Mouse (Mus musculus) heart, adult 2 months (tissue): ENCODE measurements around the gene Uba7.

Experiments
- CTCF ChIP-seq: fragments of 200-600 bp; IDR thresholded peaks from 2 replicates; pipeline ENCODE4 v1.8.1; 2022; ENCODE audit warnings: antibody characterized with exemption, mild to moderate bottlenecking, moderate library complexity
- POLR2A ChIP-seq: fragments of 200-500 bp; IDR thresholded peaks from 2 replicates; pipeline ENCODE4 v1.6.1; 2011; ENCODE audit warnings: mild to moderate bottlenecking, low read depth, low read length, control low read depth; ENCODE audit not compliant: insufficient read depth

DNA sequence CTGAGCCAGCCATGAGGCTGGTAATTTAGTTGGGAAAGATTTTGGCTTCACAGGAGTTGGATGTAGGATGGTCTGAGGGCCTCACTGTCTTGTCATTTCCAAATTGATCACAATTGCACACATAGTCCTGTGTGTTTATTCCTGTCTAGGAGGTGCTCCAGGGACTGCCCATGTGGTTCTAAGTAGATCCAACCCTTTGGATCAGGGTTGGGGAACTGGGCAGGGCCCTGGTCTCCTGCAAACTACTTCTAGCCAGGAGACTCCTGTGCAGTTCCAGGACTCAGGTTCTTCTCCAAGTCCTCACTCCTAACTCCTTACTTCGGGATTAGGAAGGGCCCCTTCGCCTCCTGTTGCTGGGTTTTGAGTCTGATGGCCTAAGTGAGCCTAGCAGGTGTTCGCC is 39.9 kb upstream of the Uba7 start, which contains the start of gene Camkv:
- TF ChIP-seq CTCF (no peak), POLR2A (no peak)
